In genomic region chr1:159510667-159511066, GRCm38 (mm10) we compare ENCODE assay signal across 30 mouse cellular contexts. TPM values are rescaled to one million over a fixed set of nuclear protein-coding genes. Genes with fewer than 3 reads are reported as not detected.
"Had no signal": no experiment of that assay in that cellular context is flagged by ENCODE, and none has a peak within 500 bp of the region (broad histone marks: within the 10 kb centered on the region; RNA-seq: fewer than 3 reads in every experiment).

No protein-coding gene starts in this region.

- H3K27me3 ChIP-seq: heart, embryonic 12.5 days; hindbrain, embryonic 12.5 days; intestine, embryonic 15.5 days; limb, embryonic 12.5 days; liver, embryonic 13.5 days; liver, embryonic 15.5 days had no signal

- DNase-seq: gastrocnemius, adult 2 months; gastrocnemius, postnatal 10 days; gastrocnemius, postnatal 25 days; heart, adult 18-20 months; heart, postnatal 10 days; heart, postnatal 4 days; kidney, adult 18-20 months; kidney, adult 8-10 months; kidney, postnatal 10 days; kidney, postnatal 25 days; kidney, postnatal 4 days; liver; liver, embryonic 13.5 days had no signal

- H3K36me3 ChIP-seq: heart, embryonic 10.5 days; heart, embryonic 12.5 days; hindbrain, embryonic 10.5 days; hindbrain, embryonic 12.5 days; intestine, embryonic 15.5 days; limb, embryonic 10.5 days; limb, embryonic 12.5 days; liver, embryonic 13.5 days; liver, embryonic 15.5 days had no signal

- H3K27ac ChIP-seq: gastrocnemius, adult 2 months; heart, embryonic 10.5 days; hindbrain, embryonic 10.5 days; hindbrain, embryonic 12.5 days; hindbrain, embryonic 14.5 days; intestine, embryonic 15.5 days; left cerebral cortex, adult 2 months; limb, embryonic 10.5 days; limb, embryonic 12.5 days; liver, embryonic 13.5 days; liver, embryonic 15.5 days had no signal

- H3K9ac ChIP-seq: heart, embryonic 12.5 days; hindbrain, embryonic 12.5 days; hindbrain, embryonic 14.5 days; intestine, embryonic 15.5 days; limb, embryonic 12.5 days; liver, embryonic 13.5 days; liver, embryonic 15.5 days had no signal

- H3K4me2 ChIP-seq: heart, embryonic 12.5 days; hindbrain, embryonic 12.5 days; hindbrain, embryonic 14.5 days; intestine, embryonic 15.5 days; limb, embryonic 12.5 days; liver, embryonic 11.5 days; liver, embryonic 13.5 days; liver, embryonic 15.5 days had no signal

- ATAC-seq: hindbrain, embryonic 16.5 days; inflammation-experienced regulatory T-cells, adult 6 months; intestine, embryonic 15.5 days; intestine, postnatal 0 days had no signal

- H3K4me3 ChIP-seq: gastrocnemius, adult 2 months; heart, embryonic 10.5 days; heart, embryonic 12.5 days; hindbrain, embryonic 10.5 days; hindbrain, embryonic 12.5 days; intestine, embryonic 15.5 days; left cerebral cortex, adult 2 months; limb, embryonic 10.5 days; limb, embryonic 12.5 days; liver, embryonic 13.5 days; liver, embryonic 15.5 days had no signal

- H3K4me1 ChIP-seq: heart, embryonic 10.5 days; heart, embryonic 12.5 days; hindbrain, embryonic 10.5 days; hindbrain, embryonic 12.5 days; intestine, embryonic 15.5 days; limb, embryonic 10.5 days; limb, embryonic 12.5 days; liver, embryonic 13.5 days; liver, embryonic 15.5 days had no signal

- H3K9me3 ChIP-seq: heart, embryonic 10.5 days; heart, embryonic 12.5 days; hindbrain, embryonic 10.5 days; hindbrain, embryonic 12.5 days; intestine, embryonic 15.5 days; limb, embryonic 10.5 days; limb, embryonic 12.5 days; liver, embryonic 13.5 days; liver, embryonic 15.5 days had no signal

RNA-seq across cellular contexts. Expression of gene Tnr, which starts 12.9 kb away (rescaled TPM):
- polyA plus RNA-seq: heart, embryonic 12.5 days; heart, embryonic 14.5 days; kidney, embryonic 14.5 days; kidney, embryonic 16.5 days; limb, embryonic 10.5 days; limb, embryonic 12.5 days had no signal
